Mouse (Mus musculus) embryonic fibroblast, embryonic 13.5 days (primary cell): ENCODE measurements at regions not wholly inside any gene's neighbourhood (a gene's known extent, or its start where the extent isn't known, plus 50 kb on each side); places are given as distances from the start of the nearest gene placed in this dataset.

Source experiments
- CTCF ChIP-seq: IDR thresholded peaks from 2 replicates; pipeline ENCODE4 v1.5.1; 2011; ENCODE audit warnings: mild to moderate bottlenecking, control low read depth, low read length, moderate library complexity, borderline replicate concordance; ENCODE audit not compliant: insufficient read depth
- POLR2A ChIP-seq: IDR thresholded peaks from 2 replicates; pipeline ENCODE4 v1.6.1; 2011; ENCODE audit warnings: low read depth, mild to moderate bottlenecking, control low read depth, low read length, moderate library complexity

- TF ChIP-seq CTCF (no peak), POLR2A (no peak)
These were observed 156.5 kb upstream of the Ngly1 start for GRCm38 (mm10) chr14:16092391-16093132.
